Mouse (Mus musculus) liver, embryonic 14.5 days (tissue): ENCODE data around the gene Abhd17b.

ENCODE experiments used
- CTCF ChIP-seq: IDR thresholded peaks from 2 replicates; pipeline ENCODE4 v1.5.1; 2016; ENCODE audit warnings: antibody characterized with exemption, low read depth, control low read depth
- EP300 ChIP-seq: IDR thresholded peaks from 2 replicates; pipeline ENCODE4 v1.6.1; 2016; ENCODE audit warnings: antibody characterized with exemption, low read depth

DNA sequence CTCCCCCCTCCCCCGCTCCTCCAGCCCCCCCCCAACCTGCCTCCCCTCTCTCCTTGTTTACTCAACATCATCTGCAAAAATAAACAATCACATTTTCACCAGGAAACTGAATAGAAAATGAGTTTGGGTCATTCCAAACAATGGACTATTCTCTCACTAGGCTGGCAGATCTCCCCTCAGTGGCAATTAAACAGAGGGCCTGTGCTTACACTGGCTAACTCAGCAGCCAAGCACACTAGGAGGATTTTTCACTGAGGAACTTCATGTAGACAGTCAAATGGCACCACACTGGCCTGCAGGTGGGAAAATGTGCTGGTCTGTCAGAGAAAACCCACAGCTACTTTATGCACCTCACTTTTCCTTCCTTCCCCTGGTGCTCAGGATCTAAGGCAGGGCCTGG lies 23.5 kb upstream of the Abhd17b start:
- no peak for TF ChIP-seq CTCF
- TF ChIP-seq EP300: no peak
